Mouse (Mus musculus): ENCODE results near the gene Ppm1l.

DNA sequence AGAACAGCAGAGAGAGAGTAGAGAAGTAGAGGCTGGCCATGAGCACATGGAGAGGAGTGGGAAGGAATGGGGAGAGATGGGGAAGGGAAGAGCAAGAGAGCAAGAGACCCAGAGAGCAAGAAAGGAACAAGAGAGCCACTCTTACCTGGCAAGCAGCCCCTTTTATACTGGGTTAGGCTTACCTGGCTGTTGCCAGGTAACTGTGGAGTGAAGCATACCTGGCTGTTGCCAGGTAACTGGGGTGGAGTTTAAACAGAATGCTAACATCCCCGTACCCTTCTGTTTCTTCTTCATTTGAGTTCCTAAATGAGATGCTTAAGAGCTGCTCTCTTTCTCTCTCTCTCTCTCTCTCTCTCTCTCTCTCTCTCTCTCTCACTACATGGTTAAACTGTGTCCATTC is 145.3 kb downstream of the Ppm1l start:
- no peak for TF ChIP-seq MAX (IDR thresholded peaks at IDR 0.05; ENCODE audit: low read depth)
- TF ChIP-seq POLR2A (IDR thresholded peaks at IDR 0.05; ENCODE audit: insufficient read length, low read depth), result no peak
- TF ChIP-seq MYOG (IDR thresholded peaks at IDR 0.05; ENCODE audit: control insufficient read depth in 1 of 3, insufficient read depth in 1 of 3, insufficient read length in 2 of 3, low read depth in 2 of 3), result no peak
- no peak for TF ChIP-seq MYOD1 (IDR thresholded peaks at IDR 0.05; ENCODE audit: control insufficient read depth in 1 of 3, insufficient read length in 2 of 3, low read depth in 2 of 3)
- no peak for TF ChIP-seq USF1 (IDR thresholded peaks at IDR 0.05; ENCODE audit: low read depth)
- no peak for TF ChIP-seq E2F4 (IDR thresholded peaks at IDR 0.05; ENCODE audit: insufficient read depth)
- no peak for TF ChIP-seq REST (IDR thresholded peaks at IDR 0.05; ENCODE audit: insufficient read depth, insufficient read length)

Measured in myocyte (in vitro differentiated cells).